Mouse (Mus musculus): ENCODE results near the gene Nmnat2.

Nmnat2 gene

GRCm38 (mm10) chr1:153092237-153092975 lies 137.6 kb downstream of the Nmnat2 start:
- DNase-seq (ENCODE audit: inconsistent ontology term) = peak; percentile 95

- peak; percentile 79 for DNase-seq (ENCODE audit: inconsistent ontology term)
These were observed 138.4 kb downstream of the Nmnat2 start for GRCm38 (mm10) chr1:153093172-153093571.

DNA sequence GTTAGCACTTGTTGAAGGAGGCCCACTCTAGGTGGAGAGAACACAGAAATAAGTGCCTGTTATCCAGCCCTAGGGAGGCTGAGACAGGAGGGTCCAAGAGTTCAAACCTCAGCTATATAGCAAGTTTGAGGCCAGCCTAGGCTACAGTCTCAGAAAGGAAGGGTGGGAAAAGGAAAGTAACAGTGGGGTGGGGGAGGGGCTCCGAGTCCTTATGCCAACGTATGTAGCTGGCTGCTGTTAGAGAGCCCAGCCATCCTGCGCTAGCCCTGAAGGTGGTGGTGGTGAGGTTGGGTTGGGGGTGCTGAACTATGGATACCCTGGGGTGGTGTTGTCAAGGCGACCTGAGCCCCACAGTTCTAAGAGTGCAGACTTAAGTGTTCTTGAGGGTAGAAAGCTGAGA lies 138.8 kb downstream of the Nmnat2 start:
- DNase-seq (ENCODE audit: inconsistent ontology term) = no peak

- DNase-seq (ENCODE audit: inconsistent ontology term) = no peak
These were observed 139.7 kb downstream of the Nmnat2 start for GRCm38 (mm10) chr1:153094226-153095076.

GRCm38 (mm10) chr1:153095328-153095727 lies 140.5 kb downstream of the Nmnat2 start:
- no peak for DNase-seq (ENCODE audit: inconsistent ontology term)

- DNase-seq (ENCODE audit: inconsistent ontology term) = no peak
These were observed 141.3 kb downstream of the Nmnat2 start for GRCm38 (mm10) chr1:153095826-153096727.

DNA sequence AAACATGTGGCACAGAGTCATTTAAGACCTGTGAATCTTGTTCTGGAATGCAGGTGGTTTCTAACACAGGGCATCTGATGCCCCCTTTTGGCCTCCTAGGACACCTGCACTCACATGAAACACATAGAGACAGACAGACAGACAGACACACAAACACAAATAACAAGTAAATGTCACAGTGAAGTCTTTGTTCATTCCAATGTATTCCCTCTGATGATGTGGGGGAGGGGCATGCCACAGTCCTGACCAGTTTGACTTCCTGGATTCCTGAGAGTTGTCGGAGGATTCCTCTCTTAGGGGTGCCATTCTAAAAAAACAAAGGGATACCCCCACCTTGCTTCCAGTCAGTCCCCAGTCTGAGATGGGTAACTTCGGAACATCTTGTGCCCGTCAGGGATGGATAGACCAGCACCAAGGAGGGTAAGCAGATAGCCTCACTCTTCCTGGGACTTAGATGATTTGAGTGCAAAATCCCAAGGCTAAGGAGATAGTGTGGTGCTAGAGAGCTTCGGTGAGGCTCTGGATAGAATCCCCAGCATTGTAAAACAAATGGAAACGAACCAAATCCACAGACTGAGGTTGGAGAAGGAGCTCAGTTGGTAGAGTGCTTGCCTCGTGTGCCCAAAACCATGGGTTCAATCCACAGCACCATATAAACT lies 142.4 kb downstream of the Nmnat2 start:
- DNase-seq (ENCODE audit: inconsistent ontology term) = no peak

- no peak for DNase-seq (ENCODE audit: inconsistent ontology term)
These were observed 143.8 kb downstream of the Nmnat2 start for GRCm38 (mm10) chr1:153098586-153098985.

GRCm38 (mm10) chr1:153100912-153101311 lies 146.1 kb downstream of the Nmnat2 start:
- no peak for DNase-seq (ENCODE audit: inconsistent ontology term)

GRCm38 (mm10) chr1:153101327-153101880 lies 146.6 kb downstream of the Nmnat2 start:
- no peak for DNase-seq (ENCODE audit: inconsistent ontology term)

DNA sequence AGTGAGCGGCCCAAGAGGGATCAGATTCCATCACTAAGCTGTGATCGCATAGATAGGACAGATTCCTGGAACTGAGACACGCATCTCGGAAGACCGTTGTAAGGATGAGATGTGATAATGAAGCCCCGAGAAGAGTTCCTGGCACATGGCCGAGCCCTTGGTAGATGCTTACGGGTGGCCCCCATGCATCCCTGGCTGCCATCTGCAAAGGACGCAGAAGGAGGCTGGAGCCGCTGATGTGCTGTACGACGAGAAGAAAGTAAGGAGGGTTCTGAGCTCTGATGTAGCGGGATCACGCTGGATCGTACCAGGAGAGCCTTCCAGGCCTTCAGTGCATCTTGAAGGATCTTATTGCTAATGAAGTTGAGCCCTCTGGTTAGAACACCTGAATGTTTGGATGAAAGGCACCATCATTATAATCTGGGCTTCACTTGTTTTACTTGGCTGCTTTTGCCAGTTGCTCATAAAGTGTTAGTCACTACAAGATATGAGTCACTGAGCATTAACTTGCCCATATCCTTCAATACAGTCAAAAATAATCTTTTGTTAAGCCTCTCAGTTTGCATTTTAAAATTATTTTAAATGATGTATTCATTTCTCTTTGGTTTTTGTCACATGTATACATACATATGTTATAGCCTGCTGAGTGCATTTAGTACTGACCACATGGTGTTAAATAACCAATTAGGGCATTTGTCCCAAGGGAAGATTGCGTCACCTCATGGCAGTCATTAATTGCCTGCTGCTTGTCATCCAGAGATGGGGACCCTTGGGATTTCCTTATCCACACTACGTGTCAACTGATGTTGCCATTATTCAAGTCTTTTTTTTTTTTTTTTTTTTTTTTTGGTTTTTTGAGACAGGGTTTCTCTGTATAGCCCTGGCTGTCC lies 147.7 kb downstream of the Nmnat2 start:
- no peak for DNase-seq (ENCODE audit: inconsistent ontology term)

GRCm38 (mm10) chr1:153103186-153103554 lies 148.4 kb downstream of the Nmnat2 start:
- DNase-seq (ENCODE audit: inconsistent ontology term) = no peak

DNA sequence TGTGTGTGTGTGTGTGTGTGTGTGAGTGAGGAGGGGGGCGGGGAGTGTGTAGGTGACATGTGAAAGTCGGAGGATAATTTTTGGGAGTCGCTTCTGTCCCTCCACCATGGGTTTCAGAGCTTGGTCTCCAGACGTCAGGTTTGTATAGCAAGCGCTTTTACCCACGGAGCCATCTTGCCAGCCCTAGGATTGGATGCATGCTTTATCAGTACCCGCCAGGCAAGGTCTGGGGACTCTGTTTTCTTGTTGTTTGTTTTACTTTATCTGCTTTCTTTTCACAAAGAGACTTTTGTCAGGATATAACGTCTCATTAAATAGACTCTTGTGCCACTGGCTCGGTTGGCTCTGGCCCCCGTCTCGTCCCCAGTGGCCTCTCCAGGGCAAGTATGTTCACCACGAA lies 150.0 kb downstream of the Nmnat2 start:
- no peak for DNase-seq (ENCODE audit: inconsistent ontology term)

- DNase-seq (ENCODE audit: inconsistent ontology term) = peak; percentile 85
These were observed 153.1 kb downstream of the Nmnat2 start for GRCm38 (mm10) chr1:153107866-153108265.

DNA sequence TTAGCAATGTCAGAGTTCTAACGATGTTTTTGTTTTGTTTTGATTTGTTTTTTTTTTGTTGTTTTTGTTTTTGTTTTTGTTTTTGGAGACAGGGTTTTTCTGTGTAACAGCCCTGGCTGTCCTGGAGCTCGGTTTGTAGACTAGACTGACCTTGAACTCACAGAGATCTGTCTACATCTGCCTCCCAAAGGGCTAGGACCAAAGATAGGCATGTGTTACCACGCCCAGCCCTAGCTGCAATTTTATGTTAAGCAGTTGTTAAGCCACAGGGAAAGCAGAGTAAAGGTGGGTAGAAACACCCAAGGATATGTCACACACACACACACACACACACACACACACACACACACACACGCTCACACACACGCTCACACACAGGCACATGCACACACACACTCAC lies 154.6 kb downstream of the Nmnat2 start:
- DNase-seq (ENCODE audit: inconsistent ontology term) = no peak

GRCm38 (mm10) chr1:153109836-153110235 lies 155.0 kb downstream of the Nmnat2 start:
- no peak for DNase-seq (ENCODE audit: inconsistent ontology term)

- peak; percentile 59 for DNase-seq (ENCODE audit: inconsistent ontology term)
These were observed 156.8 kb downstream of the Nmnat2 start for GRCm38 (mm10) chr1:153111596-153111995.

- DNase-seq (ENCODE audit: inconsistent ontology term) = no peak
These were observed 160.5 kb downstream of the Nmnat2 start for GRCm38 (mm10) chr1:153115315-153115714.

DNA sequence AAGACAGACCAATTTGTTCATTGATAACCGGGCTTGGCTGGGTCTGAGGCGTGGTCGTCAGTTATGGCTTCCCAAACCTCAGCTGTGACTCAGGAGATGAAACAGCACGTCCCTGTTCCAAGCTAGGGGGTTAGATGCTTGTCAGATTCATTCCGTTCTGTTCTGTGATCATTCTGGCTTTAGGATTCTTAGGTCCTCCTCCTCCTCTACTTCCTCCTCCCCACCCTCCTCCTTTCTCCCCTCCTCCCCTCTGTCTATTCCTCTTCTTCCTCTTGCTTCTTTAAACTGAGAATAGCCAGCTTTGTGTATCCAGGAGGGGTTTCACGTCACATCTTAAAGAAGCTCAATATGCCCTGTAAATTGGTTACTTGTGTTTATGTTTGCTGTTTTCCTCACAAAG lies 165.8 kb downstream of the Nmnat2 start:
- DNase-seq (ENCODE audit: inconsistent ontology term) = no peak

DNA sequence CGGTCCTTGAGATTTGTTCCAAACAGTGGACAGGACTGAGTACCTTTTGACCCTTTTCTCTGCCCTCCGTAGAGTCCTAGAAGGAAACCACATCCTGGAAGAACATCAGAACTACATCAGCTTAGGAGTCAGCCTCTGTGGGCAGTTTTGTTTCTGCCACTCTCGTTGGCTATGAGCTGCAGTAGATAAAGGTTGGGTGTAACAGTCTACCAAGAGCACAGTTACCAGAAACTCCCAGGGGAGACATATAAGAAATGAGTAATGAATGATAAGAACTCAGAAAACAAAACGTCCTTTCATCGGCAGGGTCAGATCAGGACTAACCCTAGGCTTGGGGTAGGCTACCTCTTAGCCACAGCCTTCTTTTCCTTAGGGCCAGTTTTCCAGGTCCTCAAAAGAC lies 166.5 kb downstream of the Nmnat2 start:
- DNase-seq (ENCODE audit: inconsistent ontology term) = no peak
